Mouse (Mus musculus) spleen, embryonic (tissue): ENCODE data around the gene Rusc2.

Experiments used
- CTCF ChIA-PET: fragments of 350-600 bp; sonication (Branson Sonifier 250); formaldehyde crosslinking; loops from one replicate; lab custom pipeline; 2022; lab: Charles Lee

The Rusc2 gene

GRCm38 (mm10) chr4:43442456-43443361, 60.9 kb downstream of the Rusc2 start:
- CTCF ChIA-PET, result interaction anchor here (1.1 kb wide), 1 partner anchor 31 kb away, joined by 5 read pairs; no protein-coding TSS in a partner anchor

- CTCF ChIA-PET, result interaction anchor here (0.9 to 1.1 kb wide), 3 partner anchors 10 to 30 kb away, joined by 3 to 5 read pairs (median 5); no protein-coding TSS in a partner anchor
Measured at GRCm38 (mm10) chr4:43443511-43443910, 61.7 kb downstream of the Rusc2 start.

GRCm38 (mm10) chr4:43447251-43447650, 65.5 kb downstream of the Rusc2 start:
- CTCF ChIA-PET, result interaction anchor here (0.6 to 1.5 kb wide), 3 partner anchors 9 to 29 kb away, joined by 3 to 8 read pairs (median 4); no protein-coding TSS in a partner anchor

GRCm38 (mm10) chr4:43448554-43448953, 66.8 kb downstream of the Rusc2 start:
- CTCF ChIA-PET, result no interaction called here

- CTCF ChIA-PET, result interaction anchor here (0.7 kb wide), 1 partner anchor 22 kb away, joined by 4 read pairs; no protein-coding TSS in a partner anchor
Measured at GRCm38 (mm10) chr4:43452315-43452714, 70.5 kb downstream of the Rusc2 start.

GRCm38 (mm10) chr4:43453413-43453812, 71.6 kb downstream of the Rusc2 start:
- CTCF ChIA-PET, result interaction anchor here (1.0 to 1.7 kb wide), 4 partner anchors 10 to 26 kb away, joined by 3 to 6 read pairs (median 6); no protein-coding TSS in a partner anchor

- CTCF ChIA-PET, result interaction anchor here (0.6 to 1.7 kb wide), 6 partner anchors 10 to 1457 kb away, joined by 3 to 10 read pairs (median 6); no protein-coding TSS in a partner anchor
Measured at GRCm38 (mm10) chr4:43454041-43454836, 72.5 kb downstream of the Rusc2 start, which contains the start of gene Cd72. Gene Cd72, minus strand, starts transcription at chr4:43454628.

- CTCF ChIA-PET, result interaction anchor here (0.6 to 0.7 kb wide), 3 partner anchors 9 to 25 kb away, joined by 3 to 8 read pairs (median 4); no protein-coding TSS in a partner anchor
Measured at GRCm38 (mm10) chr4:43456470-43456869, 74.7 kb downstream of the Rusc2 start.

GRCm38 (mm10) chr4:43457124-43457523, 75.3 kb downstream of the Rusc2 start:
- CTCF ChIA-PET, result interaction anchor here (0.6 to 1.2 kb wide), 3 partner anchors 11 to 26 kb away, joined by 3 to 4 read pairs (median 4); no protein-coding TSS in a partner anchor

- CTCF ChIA-PET, result no interaction called here
Measured at GRCm38 (mm10) chr4:43463102-43463501, 81.3 kb downstream of the Rusc2 start.

GRCm38 (mm10) chr4:43465935-43466334, 84.2 kb downstream of the Rusc2 start:
- CTCF ChIA-PET, result interaction anchor here (0.5 to 1.0 kb wide), 3 partner anchors 12 to 218 kb away, joined by 3 to 16 read pairs (median 6); partner anchors contain the start of gene Cd72

- CTCF ChIA-PET, result interaction anchor here (0.6 to 1.0 kb wide), 5 partner anchors 10 to 217 kb away, joined by 3 to 12 read pairs (median 3); partner anchors contain the start of gene Cd72
Measured at GRCm38 (mm10) chr4:43466872-43467271, 85.1 kb downstream of the Rusc2 start.

GRCm38 (mm10) chr4:43470301-43470700, 88.5 kb downstream of the Rusc2 start:
- CTCF ChIA-PET, result interaction anchor here (0.8 kb wide), 1 partner anchor 51 kb away, joined by 3 read pairs; no protein-coding TSS in a partner anchor

GRCm38 (mm10) chr4:43473636-43474035, 91.9 kb downstream of the Rusc2 start:
- CTCF ChIA-PET, result interaction anchor here (1.1 kb wide), 1 partner anchor 30 kb away, joined by 5 read pairs; no protein-coding TSS in a partner anchor

- CTCF ChIA-PET, result interaction anchor here (0.7 to 1.6 kb wide), 4 partner anchors 10 to 29 kb away, joined by 3 to 6 read pairs (median 4); no protein-coding TSS in a partner anchor
Measured at GRCm38 (mm10) chr4:43476604-43477003, 94.8 kb downstream of the Rusc2 start.
